In the genomic region with DNA sequence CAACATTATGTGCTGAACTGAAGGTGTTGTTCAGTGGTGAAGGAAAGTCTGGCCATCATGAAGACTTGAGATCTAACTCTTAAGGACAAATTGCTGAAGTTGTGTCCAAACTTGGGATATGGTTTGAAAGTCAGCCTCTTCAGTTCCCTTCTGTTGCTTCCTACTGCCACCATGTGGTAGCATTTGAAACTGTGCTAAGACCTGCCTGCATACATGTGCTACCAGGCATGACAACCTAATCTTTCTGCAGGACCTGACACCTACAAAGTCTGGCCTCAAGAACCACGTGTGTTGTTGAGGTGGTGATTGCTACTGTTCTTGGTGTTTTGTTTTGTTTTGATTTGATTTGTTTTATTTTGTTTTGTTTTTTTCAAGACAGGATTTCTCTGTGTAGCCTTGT, we compare ENCODE assay signal across 8 mouse cellular contexts. TPM values are rescaled to one million over a fixed set of nuclear protein-coding genes. Genes with fewer than 3 reads are reported as not detected.
DNase-seq lines count a peak whose midpoint lies in the region; ATAC-seq lines count a peak whose summit lies in the region.

No protein-coding gene starts in this region.

- DNase-seq in intestine, embryonic 14.5 days (ENCODE audit: low spot score) = peak; percentile 72
- DNase-seq in adrenal gland, postnatal 36 days = peak; percentile 63 to 71
- peak; percentile 71 for DNase-seq in embryonic facial prominence, embryonic 11.5 days (ENCODE audit: low spot score)
- peak; percentile 53 for DNase-seq in induced T-regulatory cell, adult 2 months (ENCODE audit: low read depth)
- DNase-seq in left cerebral cortex, adult 18-20 months (ENCODE audit: low spot score in 2 of 2) = peak; percentile 71 to 83
- DNase-seq in midbrain, embryonic 10.5 days (ENCODE audit: low spot score) = peak; percentile 60
- peak; percentile 11 for DNase-seq in testis, postnatal 14 days (ENCODE audit: low spot score)

- WGBS in intestine, embryonic 14.5 days = 17% methylated on average over 1 of the region's 1 CpGs
- WGBS in intestine, embryonic 15.5 days = 34% methylated on average over 1 of the region's 1 CpGs
- 32% methylated on average over 1 of the region's 1 CpGs for WGBS in embryonic facial prominence, embryonic 11.5 days
- WGBS in midbrain, embryonic 10.5 days = 14% methylated on average over 1 of the region's 1 CpGs

- no peak overlapping the region for H3K9ac ChIP-seq in intestine, embryonic 14.5 days (ENCODE audit: low read length)
- no peak overlapping the region for H3K9ac ChIP-seq in intestine, embryonic 15.5 days
- H3K9ac ChIP-seq in embryonic facial prominence, embryonic 11.5 days (replicated peaks; ENCODE audit: low read length) = no peak overlapping the region

- no peaks in the 10 kb centered on the region for H3K4me1 ChIP-seq in intestine, embryonic 14.5 days (replicated peaks; ENCODE audit: control insufficient read depth, insufficient read depth, low read length)
- H3K4me1 ChIP-seq in intestine, embryonic 15.5 days (replicated peaks) = no peaks in the 10 kb centered on the region
- no peaks in the 10 kb centered on the region for H3K4me1 ChIP-seq in embryonic facial prominence, embryonic 11.5 days (ENCODE audit: control insufficient read depth, insufficient read depth, low read length)
- H3K4me1 ChIP-seq in midbrain, embryonic 10.5 days = no peaks in the 10 kb centered on the region

- H3K27me3 ChIP-seq in intestine, embryonic 14.5 days (replicated peaks; ENCODE audit: control insufficient read depth, insufficient read depth, low read length) = no peaks in the 10 kb centered on the region
- no peaks in the 10 kb centered on the region for H3K27me3 ChIP-seq in intestine, embryonic 15.5 days (replicated peaks)
- no peaks in the 10 kb centered on the region for H3K27me3 ChIP-seq in embryonic facial prominence, embryonic 11.5 days (ENCODE audit: control insufficient read depth, insufficient read depth, low read length)
- no peaks in the 10 kb centered on the region for H3K27me3 ChIP-seq in midbrain, embryonic 10.5 days (ENCODE audit: low read depth, poor library complexity, severe bottlenecking)

- H3K9me3 ChIP-seq in intestine, embryonic 14.5 days (ENCODE audit: control insufficient read depth, low read length) = no peaks in the 10 kb centered on the region
- no peaks in the 10 kb centered on the region for H3K9me3 ChIP-seq in intestine, embryonic 15.5 days
- H3K9me3 ChIP-seq in embryonic facial prominence, embryonic 11.5 days (replicated peaks; ENCODE audit: control insufficient read depth, low read length) = no peaks in the 10 kb centered on the region
- H3K9me3 ChIP-seq in midbrain, embryonic 10.5 days (replicated peaks) = no peaks in the 10 kb centered on the region

- no peak overlapping the region for H3K27ac ChIP-seq in intestine, embryonic 14.5 days (ENCODE audit: low read depth)
- no peak overlapping the region for H3K27ac ChIP-seq in intestine, embryonic 15.5 days
- no peak overlapping the region for H3K27ac ChIP-seq in embryonic facial prominence, embryonic 11.5 days (replicated peaks; ENCODE audit: low read depth, low read length)
- no peak overlapping the region for H3K27ac ChIP-seq in midbrain, embryonic 10.5 days (replicated peaks)

- H3K4me3 ChIP-seq in intestine, embryonic 14.5 days (ENCODE audit: low read depth, low read length) = no peak overlapping the region
- H3K4me3 ChIP-seq in intestine, embryonic 15.5 days (replicated peaks) = no peak overlapping the region
- H3K4me3 ChIP-seq in embryonic facial prominence, embryonic 11.5 days (ENCODE audit: low read depth, low read length) = no peak overlapping the region
- no peak overlapping the region for H3K4me3 ChIP-seq in midbrain, embryonic 10.5 days

- no peaks in the 10 kb centered on the region for H3K36me3 ChIP-seq in intestine, embryonic 14.5 days (ENCODE audit: control insufficient read depth, insufficient read depth, low read length)
- H3K36me3 ChIP-seq in intestine, embryonic 15.5 days = no peaks in the 10 kb centered on the region
- no peaks in the 10 kb centered on the region for H3K36me3 ChIP-seq in embryonic facial prominence, embryonic 11.5 days (replicated peaks; ENCODE audit: control insufficient read depth, insufficient read depth, low read depth, low read length)
- H3K36me3 ChIP-seq in midbrain, embryonic 10.5 days = no peaks in the 10 kb centered on the region

- no peak for ATAC-seq in intestine, embryonic 14.5 days (replicated peaks; ENCODE audit: low FRiP score, low TSS enrichment, low read depth)
- no peak for ATAC-seq in intestine, embryonic 15.5 days
- ATAC-seq in embryonic facial prominence, embryonic 11.5 days (replicated peaks; ENCODE audit: insufficient number of reproducible peaks, low FRiP score, low TSS enrichment, low read depth) = no peak

- no peak overlapping the region for H3K4me2 ChIP-seq in intestine, embryonic 14.5 days (ENCODE audit: low read length)
- H3K4me2 ChIP-seq in intestine, embryonic 15.5 days (replicated peaks) = no peak overlapping the region
- no peak overlapping the region for H3K4me2 ChIP-seq in embryonic facial prominence, embryonic 11.5 days (ENCODE audit: low read depth, low read length)

RNA-seq across cellular contexts. Expression of gene Adam4, which starts 19.6 kb away (rescaled TPM):
- polyA plus RNA-seq in intestine, embryonic 14.5 days (2014; fragmentation: Nextera tagmentation; extraction: Ambion mirVana) = 0.73 and 0.91 TPM in 2 replicates
- polyA plus RNA-seq in intestine, embryonic 15.5 days (2015; fragmentation: Nextera tagmentation; extraction: Ambion mirVana) = 0.45 and 0.49 TPM in 2 replicates
- 1 to 10 TPM; 1.3 to 1.5 TPM for total RNA-seq in adrenal gland, postnatal 36 days (2021)
- polyA plus RNA-seq in embryonic facial prominence, embryonic 11.5 days (2014; fragmentation: Nextera tagmentation; extraction: Ambion mirVana) = 0.27 and 0.61 TPM in 2 replicates
- total RNA-seq in left cerebral cortex, adult 18-20 months (2021) = 1 to 10 TPM; 2.1 to 2.5 TPM
- 0.47 and 0.49 TPM in 2 replicates for polyA plus RNA-seq in midbrain, embryonic 10.5 days (2016; fragmentation: Nextera tagmentation; extraction: Ambion mirVana)

RNA-seq across cellular contexts. Expression of gene Gm4787, which starts 22.9 kb away (rescaled TPM):
- 0.34 and 0.56 TPM in 2 replicates for polyA plus RNA-seq in intestine, embryonic 14.5 days (2014; fragmentation: Nextera tagmentation; extraction: Ambion mirVana)
- 0.24 and 0.39 TPM in 2 replicates for polyA plus RNA-seq in intestine, embryonic 15.5 days (2015; fragmentation: Nextera tagmentation; extraction: Ambion mirVana)
- total RNA-seq in adrenal gland, postnatal 36 days (2021) = 1 to 10 TPM in 1 of 2 experiments, under 1 TPM in 1; 0.93 to 1.3 TPM
- polyA plus RNA-seq in embryonic facial prominence, embryonic 11.5 days (2014; fragmentation: Nextera tagmentation; extraction: Ambion mirVana) = 0.24 and 0.26 TPM in 2 replicates
- 1 to 10 TPM; 1.5 to 1.6 TPM for total RNA-seq in left cerebral cortex, adult 18-20 months (2021)
- 0.17 and 0.23 TPM in 2 replicates for polyA plus RNA-seq in midbrain, embryonic 10.5 days (2016; fragmentation: Nextera tagmentation; extraction: Ambion mirVana)

Comparison
In these comparisons a context has a peak if more than half of its experiments do, and no peak if none do; other contexts are left out.
1. DNase-seq: peak in every context shown above with its lines; median percentile 77 in left cerebral cortex, adult 18-20 months; 72 in intestine, embryonic 14.5 days; 71 in embryonic facial prominence, embryonic 11.5 days; 67 in adrenal gland, postnatal 36 days; 60 in midbrain, embryonic 10.5 days; 53 in induced T-regulatory cell, adult 2 months; 11 in testis, postnatal 14 days.